In the genomic region with DNA sequence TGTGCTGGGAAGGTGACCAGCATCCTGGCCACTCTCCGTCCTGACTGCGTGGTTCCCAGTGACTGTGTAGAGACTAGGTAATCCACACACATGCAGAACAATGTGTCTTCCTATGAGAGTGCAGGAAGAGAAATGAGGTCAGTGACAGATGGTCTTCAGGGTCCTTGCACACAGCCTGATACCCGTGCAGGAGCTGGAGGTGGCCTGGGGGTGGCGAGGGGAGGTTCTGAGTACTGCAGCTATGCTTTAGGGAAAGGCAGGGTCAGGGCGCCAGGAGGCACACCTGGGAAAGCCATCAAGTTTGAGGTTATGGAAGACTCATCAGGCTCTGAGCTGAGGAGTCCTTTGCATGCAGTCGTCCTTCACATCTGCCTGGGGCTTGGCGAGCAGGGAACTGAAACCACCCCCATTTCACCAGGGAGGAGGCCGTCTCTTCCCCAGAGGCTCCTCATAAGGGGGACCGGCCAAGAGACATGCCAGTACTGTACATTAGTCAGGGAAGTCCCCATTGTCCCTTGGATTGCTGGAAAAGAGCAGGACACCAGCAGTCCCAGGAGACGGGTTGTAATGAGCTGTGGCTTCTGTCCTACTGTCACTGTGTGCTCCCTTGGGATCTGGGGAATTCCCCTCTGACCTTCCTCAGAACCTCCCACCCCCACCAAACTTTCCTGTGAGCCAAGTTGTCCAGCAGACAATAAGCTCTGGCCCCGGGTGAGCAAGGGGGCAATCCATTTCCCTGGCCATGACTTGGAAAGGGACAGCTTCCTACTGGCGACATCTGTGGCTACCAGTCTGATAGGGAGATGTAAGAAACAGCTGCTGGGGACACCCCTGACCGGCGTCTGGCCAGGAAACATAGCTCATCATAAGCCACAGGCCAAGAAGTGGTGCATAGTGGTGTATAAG, we compare ENCODE assay signal across 8 mouse cellular contexts. TPM values are rescaled to one million over a fixed set of nuclear protein-coding genes. Genes with fewer than 3 reads are reported as not detected.
DNase-seq lines count a peak whose midpoint lies in the region; ATAC-seq and TF ChIP-seq lines count a peak whose summit lies in the region.

No protein-coding gene starts in this region.

- peaks cover 77% of the 10 kb centered on the region for H3K4me1 ChIP-seq in heart, embryonic 12.5 days (replicated peaks)
- peaks cover 59% of the 10 kb centered on the region for H3K4me1 ChIP-seq in limb, embryonic 10.5 days
- 0 out of 2 replicates have a peak, but pooled peaks cover 10% of the 10 kb centered on the region for H3K4me1 ChIP-seq in stomach, postnatal 0 days (replicated peaks; ENCODE audit: control insufficient read depth, insufficient read depth)

- DNase-seq in embryo, embryonic 10 days (ENCODE audit: low spot score), result peak; percentile 53
- DNase-seq in embryo, embryonic 9.5 days (ENCODE audit: extremely low spot score), result no peak
- peak; percentile 51 for DNase-seq in MN1 (ENCODE audit: low spot score)
- no peak for DNase-seq in limb, embryonic 10.5 days (ENCODE audit: low spot score)
- DNase-seq in stomach, postnatal 0 days (ENCODE audit: low spot score), result no peak
- DNase-seq in c-Kit-positive CD71-positive TER-119-positive erythroid progenitor cells, embryonic 14.5 days (ENCODE audit: low spot score), result no peak

- no peaks in the 10 kb centered on the region for H3K36me3 ChIP-seq in heart, embryonic 12.5 days
- H3K36me3 ChIP-seq in limb, embryonic 10.5 days, result peaks cover 20% of the 10 kb centered on the region
- H3K36me3 ChIP-seq in stomach, postnatal 0 days (ENCODE audit: control insufficient read depth, insufficient read depth, low read length), result no peaks in the 10 kb centered on the region; the same call in 1 of the 2 replicates

- no peaks in the 10 kb centered on the region for H3K9me3 ChIP-seq in heart, embryonic 12.5 days (replicated peaks)
- H3K9me3 ChIP-seq in limb, embryonic 10.5 days (replicated peaks), result no peaks in the 10 kb centered on the region
- no peaks in the 10 kb centered on the region for H3K9me3 ChIP-seq in stomach, postnatal 0 days (ENCODE audit: control insufficient read depth, low read length)

- H3K27me3 ChIP-seq in heart, embryonic 12.5 days (replicated peaks), result no peaks in the 10 kb centered on the region
- no peaks in the 10 kb centered on the region for H3K27me3 ChIP-seq in limb, embryonic 10.5 days (ENCODE audit: low read depth, poor library complexity, severe bottlenecking)
- H3K27me3 ChIP-seq in stomach, postnatal 0 days (ENCODE audit: control insufficient read depth, insufficient read depth, low read length), result no peaks in the 10 kb centered on the region

- H3K9ac ChIP-seq in heart, embryonic 12.5 days, result 0 out of 2 replicates have a peak overlapping the region, but pooled peaks have one; percentile 12
- no peak overlapping the region; the same call in 1 of the 2 replicates for H3K9ac ChIP-seq in stomach, postnatal 0 days (ENCODE audit: low read length)

- no peak for ATAC-seq in heart, embryonic 12.5 days (ENCODE audit: insufficient number of reproducible peaks, low FRiP score)
- ATAC-seq in stomach, postnatal 0 days (ENCODE audit: low FRiP score, low TSS enrichment), result no peak
- ATAC-seq in erythroid progenitor cell, adult 5-6 weeks (replicated peaks; ENCODE audit: low FRiP score, poor library complexity, severe bottlenecking), result no peak

- 47% methylated on average over 14 of the region's 14 CpGs for WGBS in heart, embryonic 12.5 days
- 52% methylated on average over 14 of the region's 14 CpGs for WGBS in limb, embryonic 10.5 days
- 42% methylated on average over 14 of the region's 14 CpGs for WGBS in stomach, postnatal 0 days

- TF ChIP-seq EP300 in stomach, postnatal 0 days (optimal IDR thresholded peaks at IDR 0.05), result no peak

- H3K4me2 ChIP-seq in heart, embryonic 12.5 days, result no peak overlapping the region
- no peak overlapping the region; the same call in 1 of the 2 replicates for H3K4me2 ChIP-seq in stomach, postnatal 0 days (replicated peaks; ENCODE audit: low read depth)

- no peak for TF ChIP-seq CTCF in stomach, postnatal 0 days (IDR thresholded peaks at IDR 0.05; ENCODE audit: low read depth)

- H3K27ac ChIP-seq in heart, embryonic 12.5 days (ENCODE audit: poor library complexity, severe bottlenecking), result no peak overlapping the region
- H3K27ac ChIP-seq in limb, embryonic 10.5 days, result peak overlapping the region; percentile 25; the same call in 1 of the 2 replicates
- peak overlapping the region; percentile 24; the same call in 1 of the 2 replicates for H3K27ac ChIP-seq in stomach, postnatal 0 days (replicated peaks)

- no peak overlapping the region for H3K4me3 ChIP-seq in heart, embryonic 12.5 days
- H3K4me3 ChIP-seq in limb, embryonic 10.5 days, result no peak overlapping the region
- H3K4me3 ChIP-seq in stomach, postnatal 0 days (ENCODE audit: low read depth, low read length), result no peak overlapping the region

RNA-seq across cellular contexts. Expression of a gene that starts 4.5 kb away (rescaled TPM):
- 29.0 and 29.5 TPM in 2 replicates for polyA plus RNA-seq in heart, embryonic 12.5 days (2016; fragmentation: Nextera tagmentation; extraction: Ambion mirVana)
- 38.2 and 40.2 TPM in 2 replicates for polyA plus RNA-seq in limb, embryonic 10.5 days (2016; fragmentation: Nextera tagmentation; extraction: Ambion mirVana)
- polyA plus RNA-seq in stomach, postnatal 0 days (2015; fragmentation: Nextera tagmentation; extraction: Ambion mirVana), result 9.8 and 12.0 TPM in 2 replicates
- total RNA-seq in erythroid progenitor cell, adult 5-6 weeks (2015; ENCODE audit: low replicate concordance), result 15.9 and 29.6 TPM in 2 replicates
- total RNA-seq in erythroid progenitor cell, adult 5-6 weeks (2017; ENCODE audit: low replicate concordance), result 8.0 and 20.2 TPM in 2 replicates

RNA-seq across cellular contexts. Expression of a gene that starts 4.5 kb away (rescaled TPM):
- 32.7 TPM in 2 replicates for polyA plus RNA-seq in heart, embryonic 12.5 days (2016; fragmentation: Nextera tagmentation; extraction: Ambion mirVana)
- 64.9 and 69.8 TPM in 2 replicates for polyA plus RNA-seq in limb, embryonic 10.5 days (2016; fragmentation: Nextera tagmentation; extraction: Ambion mirVana)
- polyA plus RNA-seq in stomach, postnatal 0 days (2015; fragmentation: Nextera tagmentation; extraction: Ambion mirVana), result 33.9 and 34.1 TPM in 2 replicates
- total RNA-seq in erythroid progenitor cell, adult 5-6 weeks (2015; ENCODE audit: low replicate concordance), result 7.6 and 9.6 TPM in 2 replicates
- 2.1 and 5.9 TPM in 2 replicates for total RNA-seq in erythroid progenitor cell, adult 5-6 weeks (2017; ENCODE audit: low replicate concordance)

RNA-seq across cellular contexts. Expression of a gene that starts 37.7 kb away (rescaled TPM):
- polyA plus RNA-seq in heart, embryonic 12.5 days (2016; fragmentation: Nextera tagmentation; extraction: Ambion mirVana), result not detected in 2 replicates
- polyA plus RNA-seq in limb, embryonic 10.5 days (2016; fragmentation: Nextera tagmentation; extraction: Ambion mirVana), result not detected in 2 replicates
- polyA plus RNA-seq in stomach, postnatal 0 days (2015; fragmentation: Nextera tagmentation; extraction: Ambion mirVana), result 10.9 and 12.4 TPM in 2 replicates
- not detected in 2 replicates for total RNA-seq in erythroid progenitor cell, adult 5-6 weeks (2015; ENCODE audit: low replicate concordance)
- total RNA-seq in erythroid progenitor cell, adult 5-6 weeks (2017; ENCODE audit: low replicate concordance), result not detected in 2 replicates

RNA-seq across cellular contexts. Expression of a gene that starts 46.4 kb away (rescaled TPM):
- not detected in 2 replicates for polyA plus RNA-seq in heart, embryonic 12.5 days (2016; fragmentation: Nextera tagmentation; extraction: Ambion mirVana)
- polyA plus RNA-seq in limb, embryonic 10.5 days (2016; fragmentation: Nextera tagmentation; extraction: Ambion mirVana), result not detected in 2 replicates
- polyA plus RNA-seq in stomach, postnatal 0 days (2015; fragmentation: Nextera tagmentation; extraction: Ambion mirVana), result 20.1 and 27.2 TPM in 2 replicates
- not detected in 2 replicates for total RNA-seq in erythroid progenitor cell, adult 5-6 weeks (2015; ENCODE audit: low replicate concordance)
- total RNA-seq in erythroid progenitor cell, adult 5-6 weeks (2017; ENCODE audit: low replicate concordance), result not detected in 2 replicates

RNA-seq across cellular contexts. Expression of a gene that starts 52.8 kb away (rescaled TPM):
- polyA plus RNA-seq in heart, embryonic 12.5 days (2016; fragmentation: Nextera tagmentation; extraction: Ambion mirVana), result not detected in 2 replicates
- not detected in 2 replicates for polyA plus RNA-seq in limb, embryonic 10.5 days (2016; fragmentation: Nextera tagmentation; extraction: Ambion mirVana)
- 87.1 and 87.6 TPM in 2 replicates for polyA plus RNA-seq in stomach, postnatal 0 days (2015; fragmentation: Nextera tagmentation; extraction: Ambion mirVana)
- not detected in 2 replicates for total RNA-seq in erythroid progenitor cell, adult 5-6 weeks (2015; ENCODE audit: low replicate concordance)
- total RNA-seq in erythroid progenitor cell, adult 5-6 weeks (2017; ENCODE audit: low replicate concordance), result not detected in 2 replicates

Comparison
In these comparisons a context has a peak if more than half of its experiments do, and no peak if none do; other contexts are left out.
1. DNase-seq: peak in embryo, embryonic 10 days (single experiment) and MN1 (single experiment); none in embryo, embryonic 9.5 days (single experiment), limb, embryonic 10.5 days (single experiment), stomach, postnatal 0 days (single experiment) and c-Kit-positive CD71-positive TER-119-positive erythroid progenitor cells, embryonic 14.5 days (single experiment).
2. RNA of a gene that starts 37.7 kb away (polyA plus RNA-seq): 10.9 to 12.4 TPM in stomach, postnatal 0 days; not detected in heart, embryonic 12.5 days and not detected in limb, embryonic 10.5 days; every median in the first group is over 10 times any median in the second.